Mouse (Mus musculus) forebrain, embryonic 13.5 days (tissue): ENCODE data around the gene Tmem178b. TPM values are rescaled to one million over a fixed set of nuclear protein-coding genes. Genes with fewer than 3 reads are reported as not detected.

Experiments used
- ATAC-seq: fragments of 200-750 bp; cut with Nextera tagmentation; 2 replicates; pipeline ENCODE4 v1.8.0; 2017
- H3K27ac ChIP-seq: fragments of 300-500 bp; sonication (generic); 2 replicates; pipeline ENCODE4 v1.5.1; 2015; ENCODE audit warnings: inconsistent platforms, mild to moderate bottlenecking, moderate library complexity
- H3K27me3 ChIP-seq: fragments of 300-500 bp; sonication (generic); 2 replicates; pipeline ENCODE4 v1.6.1; 2015; ENCODE audit warnings: mild to moderate bottlenecking, inconsistent platforms
- H3K36me3 ChIP-seq: fragments of 300-500 bp; sonication (generic); 2 replicates; pipeline ENCODE4 v1.6.1; 2015; ENCODE audit warnings: mild to moderate bottlenecking, inconsistent platforms; ENCODE audit not compliant: poor library complexity, severe bottlenecking
- H3K4me1 ChIP-seq: fragments of 300-500 bp; sonication (generic); 2 replicates; pipeline ENCODE4 v1.6.1; 2015; ENCODE audit warnings: inconsistent platforms
- H3K4me2 ChIP-seq: fragments of 300-500 bp; sonication (generic); 2 replicates; pipeline ENCODE4 v1.6.1; 2015; ENCODE audit warnings: inconsistent platforms, mild to moderate bottlenecking, moderate library complexity
- H3K4me3 ChIP-seq: fragments of 300-500 bp; sonication (generic); 2 replicates; pipeline ENCODE4 v1.5.1; 2015; ENCODE audit warnings: mild to moderate bottlenecking, inconsistent platforms
- H3K9ac ChIP-seq: fragments of 300-500 bp; sonication (generic); 2 replicates; pipeline ENCODE4 v1.6.1; 2015; ENCODE audit warnings: mild to moderate bottlenecking, inconsistent platforms
- H3K9me3 ChIP-seq: fragments of 300-500 bp; sonication (generic); replicated peaks from 2 replicates; pipeline ENCODE4 v1.6.1; 2016; ENCODE audit warnings: inconsistent platforms
- WGBS: fragments of 180-500 bp; shearing (Covaris S2); methylation state at CpG from one replicate; pipeline ENCODE4 v1.1.7; 2015; 5-methylcytosine and 5-hydroxymethylcytosine counted together
- polyA plus RNA-seq: library from polyadenylated mRNA; unstranded; fragments of >200 nt; fragmentation: Nextera tagmentation; extraction: Ambion mirVana; gene quantifications from 2 replicates; pipeline ENCODE4 v1.2.1, GENCODE M21; 2015

The Tmem178b gene
- polyA plus RNA-seq, 1 experiment from 2014 or later = 16.4 TPM

DNA sequence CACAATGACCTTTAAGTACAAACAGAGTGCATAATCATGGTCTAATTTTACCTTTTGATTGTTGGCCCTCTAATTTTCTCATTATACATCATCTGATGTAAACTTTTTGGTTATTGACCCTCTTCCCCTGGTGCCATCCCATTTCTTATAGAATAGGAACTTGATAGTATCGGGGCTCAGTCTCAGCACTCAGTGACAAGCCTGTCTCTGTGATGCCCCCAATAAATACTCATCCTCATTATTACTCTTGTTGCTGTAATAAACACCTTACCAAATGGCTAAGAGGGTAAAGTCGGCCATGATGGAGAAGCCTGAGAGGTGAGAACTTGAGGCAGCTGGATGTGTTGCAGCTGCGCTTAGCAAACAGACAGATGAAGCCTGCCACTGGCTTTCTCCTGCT, 63.5 kb downstream of the Tmem178b start:
- no peak overlapping the region for H3K4me3 ChIP-seq
- no peaks in the 10 kb centered on the region for H3K9me3 ChIP-seq
- no peaks in the 10 kb centered on the region for H3K27me3 ChIP-seq
- ATAC-seq = no peak
- no peak overlapping the region for H3K4me2 ChIP-seq
- no peaks in the 10 kb centered on the region for H3K36me3 ChIP-seq
- H3K4me1 ChIP-seq = no peaks in the 10 kb centered on the region
- H3K9ac ChIP-seq = no peak overlapping the region
- no peak overlapping the region for H3K27ac ChIP-seq
- WGBS = 85% methylated on average over 3 of the region's 3 CpGs

DNA sequence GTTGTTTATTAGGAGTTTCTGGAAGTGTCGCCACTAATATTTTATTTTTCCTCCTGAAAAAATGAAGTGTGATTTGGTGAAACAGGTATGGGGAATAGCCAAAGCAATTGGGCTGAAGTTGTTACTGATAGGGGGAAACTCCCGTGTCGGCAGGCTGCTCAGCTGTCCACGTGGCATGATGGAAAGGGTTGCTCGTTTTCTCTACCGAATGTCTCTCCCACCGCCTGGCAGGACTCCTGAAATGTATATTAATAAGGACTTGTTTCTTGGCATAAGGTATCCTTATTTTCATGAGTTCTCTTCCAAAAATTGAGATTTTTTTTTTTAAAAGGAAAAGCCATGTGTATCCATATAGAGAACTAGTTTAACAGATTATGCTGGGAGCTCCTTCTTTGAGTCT, 67.8 kb downstream of the Tmem178b start:
- no peaks in the 10 kb centered on the region for H3K36me3 ChIP-seq
- H3K27me3 ChIP-seq = no peaks in the 10 kb centered on the region
- WGBS = 85% methylated on average over 7 of the region's 7 CpGs
- H3K4me1 ChIP-seq = peaks cover 7% of the 10 kb centered on the region
- H3K9ac ChIP-seq = no peak overlapping the region
- H3K4me2 ChIP-seq = no peak overlapping the region
- ATAC-seq = no peak
- no peak overlapping the region for H3K27ac ChIP-seq
- H3K9me3 ChIP-seq = no peaks in the 10 kb centered on the region
- no peak overlapping the region for H3K4me3 ChIP-seq

DNA sequence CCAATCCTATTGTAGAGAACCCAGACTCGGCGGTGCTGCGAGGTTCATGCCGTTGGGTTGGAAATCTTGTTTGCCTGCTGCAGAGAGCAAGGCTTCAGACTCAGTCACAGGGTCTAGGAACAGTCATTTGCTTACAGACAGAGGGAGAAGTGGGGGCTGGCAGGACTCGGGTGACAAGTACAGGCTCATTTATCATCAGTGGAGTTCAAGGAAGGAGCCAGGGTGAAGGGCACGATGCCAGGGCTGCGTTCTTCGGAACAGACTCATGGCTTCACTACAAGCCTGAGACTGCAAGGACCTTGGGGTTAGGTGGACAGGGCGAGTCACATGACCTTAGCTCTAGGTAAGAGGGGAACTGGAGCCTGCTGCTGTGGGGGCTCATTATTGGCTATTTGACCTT, 71.8 kb downstream of the Tmem178b start:
- Histone ChIP-seq H3K4me1 (peaks cover 14% of the 10 kb centered on the region), H3K27me3 (no peaks in the 10 kb centered on the region), H3K27ac (no peak overlapping the region), H3K4me2 (no peak overlapping the region), H3K9me3 (no peaks in the 10 kb centered on the region), H3K4me3 (no peak overlapping the region), H3K36me3 (no peaks in the 10 kb centered on the region), H3K9ac (no peak overlapping the region)
- WGBS = 86% methylated on average over 9 of the region's 9 CpGs
- ATAC-seq = no peak

DNA sequence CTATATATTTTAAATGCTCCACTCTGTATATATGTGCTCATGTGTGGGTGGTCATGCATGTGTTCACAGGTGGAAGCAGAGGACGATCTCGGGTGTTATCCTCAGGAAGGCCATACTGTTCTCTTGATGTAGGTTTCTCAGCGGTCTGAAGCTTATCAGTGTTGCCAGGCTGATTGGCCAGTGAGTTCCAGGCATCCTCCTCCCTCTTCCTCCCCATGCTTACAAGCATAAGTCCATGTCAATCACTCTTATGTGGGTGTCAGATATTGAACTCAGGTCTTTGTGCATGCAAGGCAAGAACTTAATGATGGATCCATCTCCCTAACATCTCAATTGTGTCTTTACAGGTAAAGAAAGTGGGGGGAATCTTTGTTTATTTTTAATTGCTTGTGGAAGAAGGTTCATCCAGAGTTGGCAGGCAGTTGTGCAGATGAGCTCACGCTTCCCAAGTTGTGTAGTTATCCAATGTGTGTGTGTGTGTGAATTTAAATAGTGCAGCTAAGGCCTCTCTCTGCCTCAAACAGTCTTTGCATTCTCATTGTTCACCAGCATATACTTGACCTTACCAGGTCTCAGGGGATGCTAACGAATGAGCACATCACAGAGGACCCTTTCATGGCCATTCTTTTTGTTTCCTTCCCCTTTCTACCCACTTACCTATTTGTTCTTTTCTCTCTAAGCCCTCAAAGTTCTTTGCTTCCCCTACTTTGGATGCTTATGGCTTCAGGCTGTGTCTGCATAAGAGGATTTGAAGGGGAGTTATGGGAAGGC, 72.8 kb downstream of the Tmem178b start:
- WGBS = 54% methylated on average over 5 of the region's 5 CpGs
- H3K27ac ChIP-seq = 0 out of 2 replicates have a peak overlapping the region, but pooled peaks have one; percentile 31
- H3K27me3 ChIP-seq = no peaks in the 10 kb centered on the region
- H3K9ac ChIP-seq = no peak overlapping the region
- ATAC-seq = peak; percentile 27; the same call in 1 of the 2 replicates
- H3K36me3 ChIP-seq = no peaks in the 10 kb centered on the region
- H3K4me3 ChIP-seq = no peak overlapping the region
- no peaks in the 10 kb centered on the region for H3K9me3 ChIP-seq
- peaks cover 14% of the 10 kb centered on the region for H3K4me1 ChIP-seq
- H3K4me2 ChIP-seq = no peak overlapping the region

DNA sequence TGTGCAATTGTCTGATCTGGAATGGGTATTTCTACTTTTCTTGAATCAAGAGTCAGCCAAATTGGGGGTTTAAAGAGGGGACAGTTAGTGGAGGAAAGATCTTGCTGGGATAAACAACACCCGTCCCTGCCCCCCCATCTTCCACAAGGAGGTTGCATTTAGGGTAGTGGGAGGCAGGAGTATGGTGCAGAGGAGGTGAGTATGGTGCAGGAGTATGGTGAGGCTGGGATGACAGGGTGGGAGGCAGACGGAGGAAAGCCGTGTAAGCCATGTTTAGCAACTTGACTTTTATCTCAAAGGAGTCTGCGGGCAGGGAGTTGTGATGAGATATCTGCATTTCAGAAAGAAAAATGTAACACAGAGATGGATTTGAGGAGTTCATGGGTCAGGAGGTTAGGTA, 73.5 kb downstream of the Tmem178b start:
- Histone ChIP-seq H3K27ac (no peak overlapping the region), H3K9me3 (no peaks in the 10 kb centered on the region), H3K4me1 (peaks cover 14% of the 10 kb centered on the region), H3K9ac (no peak overlapping the region), H3K4me3 (no peak overlapping the region), H3K36me3 (no peaks in the 10 kb centered on the region), H3K27me3 (no peaks in the 10 kb centered on the region), H3K4me2 (no peak overlapping the region)
- ATAC-seq = 0 out of 2 replicates have a peak, but pooled peaks have one; percentile 38
- WGBS = 64% methylated on average over 4 of the region's 4 CpGs

DNA sequence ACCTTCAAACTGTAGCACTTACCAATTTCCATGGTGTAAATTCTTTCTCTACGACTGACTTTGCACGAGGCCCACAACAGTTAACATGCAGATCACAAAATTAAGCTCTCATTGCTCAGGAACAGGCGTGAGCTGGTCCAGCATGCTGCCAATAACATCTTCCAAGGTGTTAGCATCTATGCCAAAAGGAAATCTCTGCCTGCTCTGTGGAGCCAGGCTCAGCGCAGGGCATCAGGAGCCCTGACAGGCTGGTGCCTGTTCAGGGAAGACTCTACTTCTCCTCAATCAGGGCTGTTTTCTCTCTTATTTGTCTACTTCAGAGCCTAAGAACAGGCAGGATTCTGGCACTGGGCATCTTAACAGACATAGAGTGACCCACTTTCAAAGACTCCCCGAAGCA, 80.9 kb downstream of the Tmem178b start:
- ATAC-seq = no peak
- H3K4me1 ChIP-seq = no peaks in the 10 kb centered on the region

DNA sequence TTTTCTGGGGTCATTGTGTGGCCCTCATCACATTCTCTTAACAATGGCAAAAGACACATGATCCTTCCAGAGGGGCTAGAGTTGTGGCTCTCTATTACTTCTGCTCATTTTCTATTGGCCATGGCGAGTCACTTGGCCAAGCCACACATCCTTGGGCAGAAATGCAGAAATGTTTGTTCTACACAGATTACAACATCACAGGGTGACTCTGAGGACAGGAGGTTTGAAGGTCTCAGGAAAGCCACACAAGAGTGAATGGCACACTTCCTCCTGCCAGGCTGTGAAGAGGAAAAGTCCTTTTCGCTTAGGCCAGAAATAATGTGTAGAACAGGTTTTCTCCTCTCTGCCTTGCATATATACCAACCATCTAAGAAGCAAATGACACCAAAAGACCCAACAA, 82.1 kb downstream of the Tmem178b start:
- H3K27ac ChIP-seq = no peak overlapping the region
- H3K27me3 ChIP-seq = no peaks in the 10 kb centered on the region
- no peaks in the 10 kb centered on the region for H3K36me3 ChIP-seq
- H3K4me3 ChIP-seq = no peak overlapping the region
- no peak overlapping the region for H3K9ac ChIP-seq
- no peak overlapping the region for H3K4me2 ChIP-seq
- 97% methylated on average over 2 of the region's 2 CpGs for WGBS
- H3K4me1 ChIP-seq = no peaks in the 10 kb centered on the region
- no peak for ATAC-seq
- H3K9me3 ChIP-seq = no peaks in the 10 kb centered on the region

More for the DNA sequence above, 80.9 kb downstream of the Tmem178b start:
- 89% methylated on average over 5 of the region's 5 CpGs for WGBS
- Histone ChIP-seq H3K4me2 (no peak overlapping the region), H3K9ac (no peak overlapping the region), H3K27me3 (no peaks in the 10 kb centered on the region), H3K9me3 (no peaks in the 10 kb centered on the region), H3K4me3 (no peak overlapping the region), H3K36me3 (no peaks in the 10 kb centered on the region), H3K27ac (no peak overlapping the region)

DNA sequence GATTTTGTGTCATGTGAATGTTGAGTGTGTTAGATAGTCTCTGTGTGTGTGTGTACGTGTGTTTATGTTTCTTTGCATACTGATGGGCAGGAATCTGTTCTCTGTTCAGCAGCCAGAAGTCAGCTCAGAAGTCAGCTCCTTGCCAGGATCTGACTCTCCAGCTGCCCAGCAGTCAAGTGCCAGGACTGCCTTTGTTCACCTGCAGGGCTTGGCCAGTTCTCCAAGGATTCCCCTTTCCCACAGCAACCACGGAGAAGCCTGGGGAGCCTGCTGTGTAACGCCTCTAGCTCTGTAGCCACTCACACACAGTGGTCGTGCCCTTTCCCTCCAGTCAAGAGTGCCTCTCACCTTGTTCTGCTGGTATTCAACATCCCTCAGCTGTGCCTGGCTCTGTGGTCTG, 91.5 kb downstream of the Tmem178b start:
- Histone ChIP-seq H3K36me3 (no peaks in the 10 kb centered on the region), H3K27ac (no peak overlapping the region), H3K4me3 (no peak overlapping the region), H3K4me2 (no peak overlapping the region), H3K9ac (no peak overlapping the region), H3K27me3 (no peaks in the 10 kb centered on the region), H3K4me1 (peaks cover 15% of the 10 kb centered on the region), H3K9me3 (no peaks in the 10 kb centered on the region)
- 63% methylated on average over 4 of the region's 4 CpGs for WGBS
- ATAC-seq = no peak

DNA sequence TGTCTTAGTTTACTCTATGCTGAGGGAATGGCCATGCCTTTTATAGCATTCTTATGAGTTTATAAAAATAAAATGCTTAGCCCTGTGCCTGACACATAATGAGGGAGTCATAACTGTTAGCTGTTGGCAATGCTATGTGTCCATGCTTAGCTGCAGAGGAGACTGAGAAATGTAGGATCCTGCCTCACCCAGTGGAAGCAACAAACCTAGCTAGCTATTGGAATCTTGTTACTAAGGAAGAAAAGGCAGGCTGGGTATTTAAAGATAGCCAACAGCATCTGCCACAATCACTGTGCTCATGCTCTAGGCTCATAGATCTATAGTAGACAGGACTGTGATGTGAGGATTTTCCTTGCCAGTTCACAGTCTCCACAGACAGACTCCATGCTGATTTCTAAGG, 97.2 kb downstream of the Tmem178b start:
- Histone ChIP-seq H3K4me1 (peaks cover 7% of the 10 kb centered on the region; the same call in 1 of the 2 replicates), H3K27me3 (no peaks in the 10 kb centered on the region), H3K9me3 (no peaks in the 10 kb centered on the region), H3K9ac (no peak overlapping the region), H3K4me2 (no peak overlapping the region), H3K27ac (no peak overlapping the region), H3K36me3 (no peaks in the 10 kb centered on the region), H3K4me3 (no peak overlapping the region)
- ATAC-seq = no peak

DNA sequence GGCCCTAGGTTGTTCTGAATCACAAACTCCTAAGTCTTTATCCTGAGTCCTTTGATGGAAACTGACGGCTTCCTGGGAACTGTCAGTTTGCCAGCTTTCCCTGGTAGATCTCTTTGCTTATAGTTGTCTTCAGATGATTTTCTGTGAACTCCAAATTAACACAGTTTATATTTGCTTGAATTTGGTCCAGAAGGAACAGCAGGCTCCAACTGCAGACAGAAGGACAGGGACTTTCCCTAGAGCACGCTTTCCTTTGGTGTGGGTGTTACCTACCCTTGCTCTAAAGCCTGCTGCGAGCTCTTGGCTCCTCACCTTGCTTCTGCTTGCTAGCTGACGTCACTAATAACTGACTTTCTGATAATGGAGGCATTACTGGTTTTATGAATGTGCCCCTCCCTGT, 105.9 kb downstream of the Tmem178b start:
- Histone ChIP-seq H3K4me1 (no peaks in the 10 kb centered on the region), H3K9me3 (no peaks in the 10 kb centered on the region), H3K27ac (no peak overlapping the region), H3K9ac (no peak overlapping the region), H3K4me3 (no peak overlapping the region), H3K4me2 (no peak overlapping the region), H3K27me3 (no peaks in the 10 kb centered on the region), H3K36me3 (no peaks in the 10 kb centered on the region)
- 82% methylated on average over 4 of the region's 4 CpGs for WGBS
- no peak; the same call in 1 of the 2 replicates for ATAC-seq

DNA sequence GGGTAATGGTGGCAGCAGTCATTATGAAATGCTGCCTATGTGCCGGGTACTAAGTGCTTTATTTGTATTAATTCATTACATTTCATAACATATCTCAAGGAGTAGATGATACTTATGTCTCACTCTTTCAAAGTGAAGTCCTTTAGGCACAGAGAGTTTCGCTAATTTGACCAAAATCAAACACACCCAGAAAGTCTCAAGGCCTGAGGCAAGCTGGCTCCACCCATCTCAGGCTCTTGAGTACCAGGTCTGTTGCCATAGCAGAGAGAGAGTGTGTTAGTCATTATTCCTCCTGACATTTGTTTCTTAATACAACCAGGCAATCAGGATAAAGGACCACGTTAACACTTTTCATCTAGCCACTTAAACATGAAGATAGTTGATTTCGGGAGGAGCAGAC, 117.7 kb downstream of the Tmem178b start:
- 0 out of 2 replicates have a peak, but pooled peaks cover 5% of the 10 kb centered on the region for H3K4me1 ChIP-seq
- no peaks in the 10 kb centered on the region for H3K27me3 ChIP-seq
- no peak overlapping the region for H3K9ac ChIP-seq
- no peak for ATAC-seq
- no peaks in the 10 kb centered on the region for H3K9me3 ChIP-seq
- H3K27ac ChIP-seq = no peak overlapping the region
- 71% methylated on average over 4 of the region's 4 CpGs for WGBS
- no peaks in the 10 kb centered on the region for H3K36me3 ChIP-seq
- no peak overlapping the region for H3K4me3 ChIP-seq
- no peak overlapping the region for H3K4me2 ChIP-seq

DNA sequence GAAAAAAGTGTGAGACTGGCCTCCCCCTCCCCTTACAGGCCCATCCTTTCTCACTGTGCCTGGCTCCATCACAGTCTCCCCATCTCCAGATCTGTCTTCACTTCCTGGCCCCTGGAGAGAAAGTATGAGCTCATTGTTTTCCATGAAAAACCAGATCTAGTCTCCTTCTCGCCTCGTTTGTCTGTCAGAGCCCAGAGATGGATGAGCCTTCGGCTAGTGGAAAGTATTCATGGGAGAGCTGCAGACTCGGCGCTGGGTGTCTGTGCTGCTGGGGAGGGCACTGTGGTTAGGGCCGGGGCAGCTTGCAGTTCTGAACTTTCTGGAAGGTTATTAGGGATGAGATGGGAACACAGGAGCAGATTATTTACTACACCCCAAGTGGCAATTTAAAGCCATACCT, 118.9 kb downstream of the Tmem178b start:
- Histone ChIP-seq H3K4me2 (no peak overlapping the region), H3K9ac (no peak overlapping the region), H3K4me1 (0 out of 2 replicates have a peak, but pooled peaks cover 5% of the 10 kb centered on the region), H3K27me3 (no peaks in the 10 kb centered on the region), H3K27ac (no peak overlapping the region), H3K9me3 (no peaks in the 10 kb centered on the region), H3K4me3 (no peak overlapping the region), H3K36me3 (no peaks in the 10 kb centered on the region)
- ATAC-seq = no peak
- WGBS = 73% methylated on average over 6 of the region's 6 CpGs
